Mouse (Mus musculus) hindlimb bud, embryonic 11.5 days (tissue): ENCODE measurements around the gene Crlf1.

Experiments
- DNase-seq: peaks from one replicate; pipeline ENCODE4 v3.0.0-alpha.2; 2012; ENCODE audit warnings: low read depth, low spot score; ENCODE audit errors: extremely low spot score

Gene Crlf1

GRCm38 (mm10) chr8:70492664-70493640 is at the start of gene Crlf1:
Gene Crlf1, plus strand, starts transcription at chr8:70493158.
- DNase-seq, result no peak

DNA sequence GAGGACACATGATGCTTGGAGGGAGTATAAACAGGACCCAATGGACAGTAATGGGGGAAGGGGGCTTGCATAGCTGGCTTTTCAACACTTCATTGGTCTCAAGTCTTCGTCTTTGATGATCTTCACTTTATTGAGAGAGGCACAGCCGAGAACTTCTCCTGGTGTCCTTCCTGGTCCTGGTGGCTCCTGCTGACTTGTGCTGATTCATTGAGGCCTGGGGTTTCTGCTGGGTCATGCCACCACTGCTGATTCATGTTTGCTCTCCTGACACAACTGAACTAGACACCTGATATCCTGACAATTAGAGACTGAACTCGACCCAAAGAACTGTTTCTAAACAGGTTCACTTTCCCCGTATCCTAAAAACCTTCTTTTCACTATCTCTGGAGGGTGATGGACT is 49.6 kb upstream of the Crlf1 start:
- DNase-seq, result no peak

GRCm38 (mm10) chr8:70445988-70446387 is 47.0 kb upstream of the Crlf1 start:
- no peak for DNase-seq

DNA sequence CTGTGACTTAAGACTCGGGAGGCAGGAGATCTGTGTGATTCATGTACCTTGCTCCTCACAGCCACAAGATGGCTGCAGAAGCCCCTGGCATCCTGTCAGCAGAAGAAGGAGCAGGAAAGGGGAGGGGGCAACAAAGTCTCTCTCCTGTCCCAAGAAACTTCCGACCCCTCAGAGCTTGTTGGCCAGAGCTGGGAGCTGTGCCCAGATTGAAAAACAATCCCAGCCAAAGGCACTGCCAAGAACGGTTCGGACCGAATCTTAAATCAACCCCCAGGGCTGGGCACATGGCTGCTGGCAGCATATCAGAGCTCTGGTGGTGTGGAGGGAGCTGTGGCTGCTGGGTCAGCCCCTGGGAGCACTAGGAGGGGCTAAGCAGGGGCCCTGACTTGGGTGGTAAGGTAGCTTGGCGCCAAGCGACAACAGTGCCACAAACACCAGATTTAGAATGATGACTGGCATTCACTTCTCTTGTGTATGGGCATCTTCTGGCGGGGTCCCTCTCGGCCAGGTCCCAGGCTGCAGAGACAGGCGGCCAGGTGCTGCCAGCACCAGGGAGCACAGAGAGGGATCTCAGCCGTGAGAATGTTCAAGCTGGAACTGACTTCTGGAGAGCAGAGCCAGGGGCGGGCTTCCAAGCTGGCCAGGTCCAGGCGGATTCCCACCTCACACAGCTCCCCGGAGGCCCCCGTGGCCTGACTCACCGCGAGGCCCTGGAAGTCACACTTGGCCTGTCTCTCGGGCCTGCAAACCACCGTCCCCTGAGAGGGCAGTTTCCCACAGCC is 45.1 kb upstream of the Crlf1 start:
- DNase-seq, result no peak

- DNase-seq, result no peak
These were observed 40.6 kb upstream of the Crlf1 start for GRCm38 (mm10) chr8:70452196-70452966.

- DNase-seq, result no peak
These were observed 39.1 kb upstream of the Crlf1 start for GRCm38 (mm10) chr8:70453852-70454251.

DNA sequence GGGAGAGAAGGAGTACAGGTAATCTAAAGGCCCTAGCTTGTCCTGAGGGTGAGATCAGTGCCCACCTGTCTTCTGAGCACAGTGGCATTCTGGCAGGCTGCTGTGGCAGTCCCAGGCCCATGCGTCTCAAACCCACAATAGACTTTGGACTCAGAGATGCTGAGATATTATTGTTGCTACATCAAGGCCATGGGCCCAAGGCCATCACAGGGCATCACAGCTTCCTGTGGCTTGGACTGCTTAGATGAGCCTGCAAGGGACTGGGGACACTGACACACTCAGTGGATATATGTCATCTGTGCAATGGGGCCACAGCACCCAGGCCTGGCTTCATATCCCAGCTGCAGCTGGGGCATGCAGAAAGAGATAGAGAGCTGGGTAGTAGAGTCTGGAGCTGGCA is 36.0 kb upstream of the Crlf1 start:
- DNase-seq, result no peak

- DNase-seq, result no peak
These were observed 35.1 kb upstream of the Crlf1 start for GRCm38 (mm10) chr8:70457882-70458281.

- DNase-seq, result no peak
These were observed 34.5 kb upstream of the Crlf1 start for GRCm38 (mm10) chr8:70458462-70458861.

GRCm38 (mm10) chr8:70459636-70460035 is 33.3 kb upstream of the Crlf1 start:
- no peak for DNase-seq

DNA sequence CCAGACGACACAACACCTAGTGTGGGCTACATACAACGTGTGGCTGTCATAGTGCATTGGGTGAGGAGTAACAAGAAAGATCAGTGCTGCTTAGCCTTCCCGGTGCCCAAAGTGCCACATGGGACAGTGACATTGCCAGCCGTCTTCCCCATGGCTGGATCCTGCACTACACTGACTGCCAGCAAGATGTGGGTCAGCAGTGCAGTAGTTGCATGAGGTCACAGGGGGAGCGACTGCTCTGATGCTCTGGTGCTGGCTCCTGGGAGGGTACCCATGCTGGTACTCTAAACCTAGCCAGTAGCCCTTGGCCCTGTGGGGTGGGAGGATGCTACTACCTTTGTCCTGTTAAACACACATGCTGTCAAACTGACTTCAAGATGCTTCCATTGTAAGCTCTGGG is 32.8 kb upstream of the Crlf1 start:
- DNase-seq, result no peak

- DNase-seq, result no peak
These were observed 32.4 kb upstream of the Crlf1 start for GRCm38 (mm10) chr8:70460606-70461005.

DNA sequence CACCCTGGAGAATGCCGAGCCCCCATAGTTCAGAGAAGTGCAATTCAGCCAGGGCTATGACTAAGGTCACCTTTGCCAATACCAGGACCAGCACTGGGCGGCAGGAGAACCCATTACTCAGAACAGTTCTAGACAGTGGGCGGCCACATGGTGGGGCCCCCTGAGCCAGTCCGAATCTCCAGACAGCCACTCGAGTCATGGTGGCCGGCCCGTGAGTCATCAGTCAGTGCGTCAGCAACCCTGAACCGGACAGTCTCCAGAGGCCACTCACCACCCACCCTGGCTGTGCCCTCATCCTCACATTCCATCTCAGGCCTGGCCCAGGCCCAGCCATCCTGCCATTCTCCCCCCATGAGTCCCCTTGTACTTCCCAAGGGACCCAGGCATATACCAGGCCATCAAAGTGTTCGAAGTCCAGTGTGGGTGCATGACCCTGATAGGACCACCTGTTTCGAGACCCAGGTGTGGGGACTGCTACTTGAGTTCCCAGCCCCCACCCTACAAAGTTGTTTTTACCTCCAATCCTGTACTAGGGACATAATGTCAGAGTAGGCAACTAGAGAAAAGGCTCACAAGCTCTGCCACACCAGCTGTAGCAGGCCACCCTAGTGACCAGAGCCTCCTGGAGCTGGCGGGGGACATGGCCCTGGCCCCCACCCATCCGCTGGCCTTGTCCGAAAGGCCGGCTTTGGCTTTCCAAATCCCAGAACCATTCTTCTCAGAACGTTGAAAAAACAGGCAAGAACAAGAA is 31.0 kb upstream of the Crlf1 start:
- no peak for DNase-seq

- DNase-seq, result no peak
These were observed 30.5 kb upstream of the Crlf1 start for GRCm38 (mm10) chr8:70462516-70462813.

DNA sequence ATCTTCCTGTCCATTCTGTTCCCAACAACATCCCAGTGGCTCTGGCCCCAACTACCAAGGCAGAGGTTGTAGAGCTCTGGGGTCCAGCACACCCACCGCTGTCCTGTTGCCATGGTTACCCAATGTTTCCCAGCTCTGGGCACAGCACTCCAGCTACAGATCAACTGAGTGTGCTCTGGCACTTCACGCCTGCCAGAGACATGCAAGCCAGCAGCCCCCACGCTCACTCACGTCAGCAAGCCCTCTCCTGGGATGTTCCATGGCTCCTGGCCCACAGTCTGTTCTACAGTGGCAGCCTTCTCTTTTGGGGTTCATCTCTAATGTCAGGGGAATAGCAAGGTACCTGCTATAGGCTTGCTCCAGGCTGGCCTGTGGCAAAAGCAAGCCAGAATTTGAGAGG is 29.7 kb upstream of the Crlf1 start:
- DNase-seq, result no peak

DNA sequence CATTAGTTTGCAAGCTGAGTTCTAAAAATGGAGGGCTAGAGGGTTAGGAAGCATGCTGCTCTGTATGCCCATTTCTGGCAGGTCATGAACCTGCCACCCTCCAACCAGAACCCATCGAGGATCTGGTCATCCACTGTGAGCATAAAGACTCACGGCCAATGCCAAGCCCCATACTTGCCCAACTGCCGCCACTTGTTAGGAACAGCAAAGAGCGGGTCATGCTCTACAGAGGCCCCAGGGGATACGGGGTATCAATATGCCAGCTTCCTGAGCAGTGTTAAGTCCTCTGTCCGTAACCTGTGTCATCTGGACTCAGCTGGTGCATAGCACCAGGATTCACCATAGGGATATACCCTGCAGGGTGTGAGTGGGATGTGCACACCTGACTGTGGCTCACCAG is 28.8 kb upstream of the Crlf1 start:
- DNase-seq, result no peak

GRCm38 (mm10) chr8:70465701-70466100 is 27.3 kb upstream of the Crlf1 start:
- DNase-seq, result no peak

DNA sequence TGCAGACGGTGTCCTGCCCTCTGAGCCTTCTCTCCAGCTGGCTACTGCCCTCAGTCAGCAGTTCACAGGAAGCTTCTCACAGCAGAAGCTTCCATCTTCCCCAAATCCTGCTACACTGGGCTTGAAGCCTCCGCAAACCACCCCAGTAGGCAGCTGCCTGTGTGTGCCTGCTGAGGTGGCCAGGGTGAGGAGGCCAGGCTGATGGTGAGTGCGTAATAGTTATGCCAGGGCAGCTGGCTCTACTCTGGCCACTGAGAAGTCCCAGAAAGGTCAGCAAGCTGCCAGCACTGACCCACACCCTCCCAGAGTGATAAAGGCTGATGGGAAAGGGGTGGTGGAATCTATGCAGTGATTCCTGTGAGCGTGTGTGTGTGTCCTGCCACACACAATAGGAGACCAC is 26.7 kb upstream of the Crlf1 start:
- no peak for DNase-seq

DNA sequence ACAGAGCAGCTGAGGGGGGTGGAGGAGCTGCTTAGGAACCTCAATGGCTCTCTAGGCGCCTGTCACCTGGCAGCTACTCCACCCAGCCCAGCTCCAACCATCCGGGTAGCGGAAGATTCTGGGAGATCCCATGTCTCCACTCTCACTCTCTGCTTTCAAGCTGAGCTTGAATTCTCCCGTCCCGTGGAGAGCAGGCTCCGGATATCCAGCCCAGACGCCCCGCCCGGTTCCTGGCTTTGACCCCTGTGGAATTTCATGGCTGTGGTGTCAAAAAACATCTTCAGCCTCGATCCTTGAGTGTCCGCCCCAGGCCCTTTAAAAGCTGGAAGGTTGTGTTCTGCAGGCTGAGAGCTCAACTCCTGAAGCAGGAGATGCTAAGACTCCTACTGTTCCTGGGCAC is 26.2 kb upstream of the Crlf1 start:
- no peak for DNase-seq

DNA sequence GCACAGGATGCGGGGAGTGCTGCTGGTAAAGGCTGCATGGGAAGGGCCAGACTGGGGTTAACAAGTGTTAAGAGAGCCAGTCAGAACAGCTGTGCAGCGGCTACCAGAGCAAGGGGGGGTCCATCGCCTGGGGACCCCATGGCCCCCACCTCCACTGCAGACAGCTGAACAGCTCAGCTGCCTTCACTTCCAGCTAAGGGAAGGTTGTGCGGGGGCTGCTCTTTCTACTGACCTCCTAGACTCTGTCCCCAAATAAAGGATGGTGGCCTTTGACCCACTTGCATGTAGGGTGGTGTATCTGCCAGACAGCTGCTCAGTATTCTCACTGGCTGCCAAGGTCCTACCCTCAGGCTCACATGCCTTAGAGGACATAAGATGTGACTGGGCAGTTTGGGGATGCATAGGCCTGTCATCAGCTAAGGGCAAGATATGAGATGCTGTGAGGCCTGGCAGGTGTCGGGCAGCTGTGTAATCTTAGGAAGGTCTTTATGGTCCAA is 25.7 kb upstream of the Crlf1 start:
- no peak for DNase-seq

DNA sequence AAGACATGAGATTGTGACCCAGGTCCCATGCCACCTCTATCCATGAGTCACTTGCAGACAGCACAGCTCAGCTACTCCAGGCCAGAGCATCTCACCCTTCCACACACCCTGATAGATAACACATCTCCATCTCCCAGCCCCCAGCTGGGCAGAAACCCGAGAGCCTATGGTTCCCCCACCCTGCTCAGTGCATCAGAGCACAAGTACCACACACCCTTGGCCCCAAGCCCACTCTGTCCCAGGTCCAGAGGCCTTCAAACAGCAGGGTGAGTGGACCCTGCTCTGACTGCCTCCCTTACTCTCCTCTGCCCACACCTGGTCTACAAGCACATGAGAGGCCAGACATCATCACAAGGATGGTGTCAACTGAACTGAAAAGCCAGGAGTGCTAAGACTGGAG is 25.1 kb upstream of the Crlf1 start:
- no peak for DNase-seq
